Mouse (Mus musculus) liver, embryonic 11.5 days (tissue): ENCODE results near the gene Zfp710. TPM values are rescaled to one million over a fixed set of nuclear protein-coding genes. Genes with fewer than 3 reads are reported as not detected.
"Not testable (repeated sequence)": the region's sequence is repeated elsewhere in the genome, so short reads cannot be mapped to it uniquely, and the experiment has no call there.

ENCODE experiments used
- ATAC-seq: fragments of 200-750 bp; cut with Nextera tagmentation; replicated peaks from 2 replicates; pipeline ENCODE4 v1.8.0; 2017; ENCODE audit warnings: moderate number of reproducible peaks, mild to moderate bottlenecking, moderate TSS enrichment, moderate library complexity; ENCODE audit not compliant: low FRiP score
- DNase-seq: peaks from one replicate; pipeline ENCODE4 v3.0.0-alpha.2; 2017; ENCODE audit warnings: low spot score
- H3K27ac ChIP-seq: fragments of 300-500 bp; sonication (generic); 2 replicates; pipeline ENCODE4 v1.5.1; 2014; ENCODE audit warnings: mild to moderate bottlenecking, low read depth, low read length, control low read depth
- H3K27me3 ChIP-seq: fragments of 300-500 bp; sonication (generic); replicated peaks from 2 replicates; pipeline ENCODE4 v1.6.1; 2014; ENCODE audit warnings: low read length, mixed read lengths; ENCODE audit not compliant: control insufficient read depth, insufficient read depth
- H3K36me3 ChIP-seq: fragments of 300-500 bp; sonication (generic); 2 replicates; pipeline ENCODE4 v1.6.1; 2014; ENCODE audit warnings: mild to moderate bottlenecking, low read length, moderate library complexity, mixed read lengths; ENCODE audit not compliant: control insufficient read depth, insufficient read depth
- H3K4me1 ChIP-seq: fragments of 300-500 bp; sonication (generic); replicated peaks from 2 replicates; pipeline ENCODE4 v1.6.1; 2014; ENCODE audit warnings: low read length, mixed read lengths; ENCODE audit not compliant: control insufficient read depth, insufficient read depth
- H3K4me2 ChIP-seq: fragments of 300-500 bp; sonication (generic); 2 replicates; pipeline ENCODE4 v1.6.1; 2014; ENCODE audit warnings: mild to moderate bottlenecking, control low read depth, moderate library complexity
- H3K4me3 ChIP-seq: fragments of 300-500 bp; sonication (generic); 2 replicates; pipeline ENCODE4 v1.5.1; 2014; ENCODE audit warnings: low read depth, low read length, control low read depth
- H3K9ac ChIP-seq: fragments of 300-500 bp; sonication (generic); 2 replicates; pipeline ENCODE4 v1.6.1; 2014; ENCODE audit warnings: low read depth, low read length, control low read depth
- H3K9me3 ChIP-seq: fragments of 300-500 bp; sonication (generic); 2 replicates; pipeline ENCODE4 v1.6.1; 2016; ENCODE audit warnings: low read length, inconsistent platforms, mixed read lengths; ENCODE audit not compliant: control insufficient read depth
- WGBS: fragments of 180-500 bp; shearing (Covaris S2); extraction: QIAGEN DNeasy Blood & Tissue Kit; methylation state at CpG from one replicate; pipeline ENCODE4 v1.1.7; 2014; 5-methylcytosine and 5-hydroxymethylcytosine counted together
- polyA plus RNA-seq: library from polyadenylated mRNA; unstranded; fragments of >200 nt; fragmentation: Nextera tagmentation; extraction: Ambion mirVana; gene quantifications from 2 replicates; pipeline ENCODE4 v1.2.1, GENCODE M21; 2014

Gene Zfp710
- polyA plus RNA-seq, 1 experiment from 2014 or later: 11.8 TPM

- Histone ChIP-seq H3K4me3 (no peak overlapping the region), H3K9me3 (no peaks in the 10 kb centered on the region), H3K27ac (no peak overlapping the region), H3K9ac (no peak overlapping the region), H3K36me3 (no peaks in the 10 kb centered on the region), H3K4me2 (no peak overlapping the region), H3K27me3 (no peaks in the 10 kb centered on the region), H3K4me1 (peaks cover 9% of the 10 kb centered on the region)
- 70% methylated on average over 5 of the region's 5 CpGs for WGBS
- DNase-seq: no peak
- ATAC-seq: no peak
Measured at GRCm38 (mm10) chr7:80121083-80121482, 96.5 kb downstream of the Zfp710 start.

GRCm38 (mm10) chr7:80123115-80123514 lies 98.5 kb downstream of the Zfp710 start:
- no peaks in the 10 kb centered on the region for H3K36me3 ChIP-seq
- H3K9me3 ChIP-seq: no peaks in the 10 kb centered on the region
- no peak overlapping the region for H3K27ac ChIP-seq
- H3K9ac ChIP-seq: no peak overlapping the region
- DNase-seq (no peak), ATAC-seq (no peak)
- 48% methylated on average over 4 of the region's 4 CpGs for WGBS
- no peaks in the 10 kb centered on the region for H3K27me3 ChIP-seq
- no peak overlapping the region for H3K4me2 ChIP-seq
- no peak overlapping the region for H3K4me3 ChIP-seq
- peaks cover 7% of the 10 kb centered on the region for H3K4me1 ChIP-seq

- peaks cover 7% of the 10 kb centered on the region for H3K4me1 ChIP-seq
- H3K9ac ChIP-seq: no peak overlapping the region
- no peaks in the 10 kb centered on the region for H3K36me3 ChIP-seq
- no peak overlapping the region for H3K27ac ChIP-seq
- no peaks in the 10 kb centered on the region for H3K9me3 ChIP-seq
- 72% methylated on average over 2 of the region's 2 CpGs for WGBS
- no peak overlapping the region for H3K4me3 ChIP-seq
- H3K4me2 ChIP-seq: no peak overlapping the region
- DNase-seq (no peak), ATAC-seq (no peak)
- H3K27me3 ChIP-seq: no peaks in the 10 kb centered on the region
Measured at GRCm38 (mm10) chr7:80123672-80124071, 99.1 kb downstream of the Zfp710 start.

DNA sequence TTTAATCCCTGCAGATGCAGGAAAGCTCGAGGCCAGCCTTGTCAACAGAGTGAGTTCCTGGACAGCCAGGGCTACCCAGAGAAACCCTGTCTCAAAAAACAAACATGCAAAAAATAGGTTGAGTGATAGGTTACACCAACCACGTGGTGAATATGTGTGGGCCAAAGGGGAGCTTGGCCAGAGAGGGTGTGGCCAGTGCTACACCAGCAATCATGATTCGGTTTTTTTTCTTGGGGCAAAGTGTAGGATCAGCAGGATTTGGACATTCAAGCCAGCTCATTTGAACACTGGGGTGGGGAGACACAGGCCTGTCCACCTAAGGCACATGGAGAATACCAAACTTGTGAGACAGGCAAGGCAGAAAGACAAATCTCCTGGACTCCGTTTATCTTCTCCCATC lies 104.7 kb downstream of the Zfp710 start:
- H3K9me3 ChIP-seq: no peaks in the 10 kb centered on the region
- DNase-seq (no peak), ATAC-seq (no peak)
- H3K4me1 ChIP-seq: peaks cover 2% of the 10 kb centered on the region; the same call in 1 of the 2 replicates
- WGBS: 52% methylated on average over 4 of the region's 4 CpGs
- H3K36me3 ChIP-seq: no peaks in the 10 kb centered on the region
- H3K27ac ChIP-seq: no peak overlapping the region
- H3K4me3 ChIP-seq: no peak overlapping the region
- no peak overlapping the region for H3K9ac ChIP-seq
- no peak overlapping the region for H3K4me2 ChIP-seq
- no peaks in the 10 kb centered on the region for H3K27me3 ChIP-seq

GRCm38 (mm10) chr7:80130344-80131055 lies 105.9 kb downstream of the Zfp710 start:
- Histone ChIP-seq H3K9ac (no peak overlapping the region), H3K4me3 (no peak overlapping the region), H3K27me3 (no peaks in the 10 kb centered on the region), H3K27ac (no peak overlapping the region), H3K4me1 (peaks cover 7% of the 10 kb centered on the region), H3K36me3 (no peaks in the 10 kb centered on the region), H3K9me3 (no peaks in the 10 kb centered on the region), H3K4me2 (no peak overlapping the region)
- DNase-seq (no peak), ATAC-seq (no peak)
- WGBS: 56% methylated on average over 12 of the region's 12 CpGs

DNA sequence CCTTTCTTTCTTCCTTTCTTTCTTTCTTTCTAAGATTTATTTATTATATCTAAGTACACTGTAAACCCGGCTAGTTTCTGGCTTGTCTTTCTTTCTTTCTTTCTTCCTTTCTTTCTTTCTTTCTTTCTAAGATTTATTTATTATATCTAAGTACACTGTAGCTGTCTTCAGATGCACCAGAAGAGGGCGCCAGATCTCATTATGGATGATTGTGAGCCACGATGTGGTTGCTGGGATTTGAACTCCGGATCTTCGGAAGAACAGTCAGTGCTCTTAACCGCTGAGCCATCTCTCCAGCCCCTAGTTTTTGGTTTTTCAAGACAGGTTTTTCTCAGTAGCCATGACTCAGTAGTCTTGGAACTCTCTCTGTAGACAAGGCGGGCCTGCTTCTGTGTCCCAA lies 106.7 kb downstream of the Zfp710 start:
- H3K4me2 ChIP-seq, H3K36me3 ChIP-seq, H3K4me1 ChIP-seq, H3K27ac ChIP-seq, H3K4me3 ChIP-seq, DNase-seq, H3K9me3 ChIP-seq, ATAC-seq, H3K27me3 ChIP-seq, H3K9ac ChIP-seq: not testable (repeated sequence)
- WGBS: 59% methylated on average over 7 of the region's 7 CpGs

DNA sequence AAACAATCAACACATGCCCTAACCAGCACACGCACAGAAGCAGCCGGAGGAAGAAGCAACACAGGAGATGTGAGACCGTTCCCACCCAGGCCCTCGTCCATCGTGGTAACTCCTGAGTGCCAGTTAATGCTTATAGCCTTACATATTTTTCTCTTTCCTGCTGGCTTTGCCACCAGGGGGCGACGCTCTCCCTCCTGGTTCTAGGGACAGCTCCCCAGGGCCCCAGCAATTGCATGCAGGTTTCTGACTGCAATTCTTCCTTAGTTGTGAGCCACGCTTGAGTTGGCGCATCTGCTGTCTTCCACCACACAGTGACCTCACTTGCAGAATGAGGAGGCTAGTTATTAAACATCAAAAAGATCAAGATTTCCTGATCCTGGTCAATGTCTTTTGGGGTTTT lies 107.9 kb downstream of the Zfp710 start:
- no peaks in the 10 kb centered on the region for H3K27me3 ChIP-seq
- peaks cover 7% of the 10 kb centered on the region for H3K4me1 ChIP-seq
- H3K4me3 ChIP-seq: no peak overlapping the region
- no peak overlapping the region for H3K4me2 ChIP-seq
- peaks cover 6% of the 10 kb centered on the region; the same call in 1 of the 2 replicates for H3K9me3 ChIP-seq
- ATAC-seq: no peak
- no peak overlapping the region for H3K27ac ChIP-seq
- no peaks in the 10 kb centered on the region for H3K36me3 ChIP-seq
- 41% methylated on average over 9 of the region's 9 CpGs for WGBS
- DNase-seq: no peak
- no peak overlapping the region for H3K9ac ChIP-seq

- H3K4me1 ChIP-seq: peaks cover 7% of the 10 kb centered on the region
- DNase-seq (no peak), ATAC-seq (no peak)
- no peaks in the 10 kb centered on the region for H3K27me3 ChIP-seq
- WGBS: 55% methylated on average over 8 of the region's 8 CpGs
- H3K27ac ChIP-seq: no peak overlapping the region
- peaks cover 6% of the 10 kb centered on the region; the same call in 1 of the 2 replicates for H3K9me3 ChIP-seq
- no peak overlapping the region for H3K4me2 ChIP-seq
- H3K9ac ChIP-seq: no peak overlapping the region
- H3K36me3 ChIP-seq: no peaks in the 10 kb centered on the region
- no peak overlapping the region for H3K4me3 ChIP-seq
Measured at GRCm38 (mm10) chr7:80134454-80135172, 110.0 kb downstream of the Zfp710 start.

DNA sequence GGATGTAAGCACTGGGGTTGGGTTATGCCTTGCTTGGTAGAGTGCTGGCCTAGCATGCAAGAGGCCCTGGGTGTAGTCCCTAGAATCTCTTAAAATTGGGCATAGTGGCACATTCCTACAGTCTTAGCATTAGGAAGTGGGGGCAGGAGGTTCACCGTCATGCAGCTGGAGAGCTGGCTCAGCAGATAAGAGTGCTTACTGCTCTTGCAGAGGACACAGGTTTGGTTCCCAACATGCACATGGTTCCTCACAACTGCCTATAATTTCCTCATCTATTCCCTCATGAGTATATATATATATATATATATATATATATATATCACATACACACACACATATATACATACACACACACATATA lies 110.5 kb downstream of the Zfp710 start:
- WGBS: 43% methylated on average over 1 of the region's 1 CpGs
- ATAC-seq (no peak), DNase-seq (no peak)
- Histone ChIP-seq H3K4me2 (no peak overlapping the region), H3K4me3 (no peak overlapping the region), H3K36me3 (no peaks in the 10 kb centered on the region), H3K4me1 (peaks cover 7% of the 10 kb centered on the region), H3K27ac (no peak overlapping the region), H3K9ac (no peak overlapping the region), H3K9me3 (peaks cover 6% of the 10 kb centered on the region; the same call in 1 of the 2 replicates), H3K27me3 (no peaks in the 10 kb centered on the region)
